Mouse (Mus musculus) ES-Bruce4 (cell line): ENCODE measurements around the gene Fam163a. TPM values are rescaled to one million over a fixed set of nuclear protein-coding genes. Genes with fewer than 3 reads are reported as not detected.
A peak's percentile ranks its signal among the peaks of the same experiment; 100 is the strongest.

ENCODE experiments used
- H3K27ac ChIP-seq: 2 replicates; pipeline ENCODE4 v1.5.1; 2012; ENCODE audit warnings: low read length, inconsistent platforms; ENCODE audit not compliant: insufficient read depth
- H3K27me3 ChIP-seq: 2 replicates; pipeline ENCODE4 v1.6.1; 2012; ENCODE audit warnings: mild to moderate bottlenecking, low read length, inconsistent platforms; ENCODE audit not compliant: control insufficient read depth, poor library complexity, insufficient read depth, severe bottlenecking
- H3K36me3 ChIP-seq: 2 replicates; pipeline ENCODE4 v1.6.1; 2012; ENCODE audit warnings: inconsistent platforms, mild to moderate bottlenecking, low read length, moderate library complexity; ENCODE audit not compliant: control insufficient read depth, poor library complexity, insufficient read depth, severe bottlenecking
- H3K4me1 ChIP-seq: one replicate; pipeline ENCODE4 v1.8.1; 2011; ENCODE audit warnings: low read length; ENCODE audit not compliant: control insufficient read depth, insufficient read depth
- H3K4me3 ChIP-seq: 2 replicates; pipeline ENCODE4 v1.5.1; 2011; ENCODE audit warnings: low read depth, mild to moderate bottlenecking, low read length
- H3K9ac ChIP-seq: 2 replicates; pipeline ENCODE4 v1.6.1; 2012; ENCODE audit warnings: low read depth, mild to moderate bottlenecking, inconsistent platforms; ENCODE audit not compliant: poor library complexity, severe bottlenecking
- H3K9me3 ChIP-seq: replicated peaks from 2 replicates; pipeline ENCODE4 v1.6.1; 2012; ENCODE audit warnings: mild to moderate bottlenecking, low read length, inconsistent platforms; ENCODE audit not compliant: control insufficient read depth, poor library complexity, insufficient read depth, severe bottlenecking
- CTCF ChIP-seq: IDR thresholded peaks from one replicate; pipeline ENCODE4 v1.8.1; 2011; ENCODE audit warnings: low read depth, low read length
- EP300 ChIP-seq: IDR thresholded peaks from 2 replicates; pipeline ENCODE4 v1.6.1; 2011; ENCODE audit warnings: low read depth, low read length; ENCODE audit not compliant: insufficient read depth
- POLR2A ChIP-seq: IDR thresholded peaks from one replicate; pipeline ENCODE4 v1.8.1; 2011; ENCODE audit warnings: low read length; ENCODE audit not compliant: insufficient read depth
- polyA plus RNA-seq: library from polyadenylated mRNA; stranded (reverse); fragments of >200 nt; gene quantifications from 2 replicates; pipeline ENCODE4 v1.2.4, GENCODE M21; 2011; ENCODE audit warnings: low read depth; ENCODE audit not compliant: missing spikeins, insufficient read depth, insufficient read length

Gene Fam163a
- polyA plus RNA-seq, 1 experiment, result 0.40 TPM

- H3K9me3 ChIP-seq, result no peaks in the 10 kb centered on the region
- H3K9ac ChIP-seq, result no peak overlapping the region
- no peak overlapping the region for H3K4me3 ChIP-seq
- no peaks in the 10 kb centered on the region for H3K27me3 ChIP-seq
- H3K27ac ChIP-seq, result no peak overlapping the region
- TF ChIP-seq EP300 (no peak), CTCF (no peak), POLR2A (no peak)
- no peaks in the 10 kb centered on the region for H3K36me3 ChIP-seq
- peaks cover 9% of the 10 kb centered on the region for H3K4me1 ChIP-seq
Measured at GRCm38 (mm10) chr1:156218573-156218972, 13.7 kb upstream of the Fam163a start.

GRCm38 (mm10) chr1:156217941-156218340 lies 13.1 kb upstream of the Fam163a start:
- H3K4me3 ChIP-seq, result no peak overlapping the region
- peaks cover 9% of the 10 kb centered on the region for H3K4me1 ChIP-seq
- peak overlapping the region; percentile 6; the same call in 1 of the 2 replicates for H3K27ac ChIP-seq
- no peaks in the 10 kb centered on the region for H3K9me3 ChIP-seq
- no peaks in the 10 kb centered on the region for H3K36me3 ChIP-seq
- TF ChIP-seq POLR2A (no peak), CTCF (no peak), EP300 (no peak)
- no peak overlapping the region for H3K9ac ChIP-seq
- no peaks in the 10 kb centered on the region for H3K27me3 ChIP-seq

GRCm38 (mm10) chr1:156217393-156217792 lies 12.6 kb upstream of the Fam163a start:
- H3K27ac ChIP-seq, result peak overlapping the region; percentile 6; the same call in 1 of the 2 replicates
- TF ChIP-seq CTCF, result no peak
- no peak for TF ChIP-seq POLR2A
- peak; percentile 59; the same call in 1 of the 2 replicates for TF ChIP-seq EP300
- H3K36me3 ChIP-seq, result no peaks in the 10 kb centered on the region
- H3K27me3 ChIP-seq, result no peaks in the 10 kb centered on the region
- peaks cover 9% of the 10 kb centered on the region for H3K4me1 ChIP-seq
- no peak overlapping the region for H3K9ac ChIP-seq
- no peaks in the 10 kb centered on the region for H3K9me3 ChIP-seq
- no peak overlapping the region for H3K4me3 ChIP-seq

- TF ChIP-seq CTCF (no peak), POLR2A (no peak), EP300 (no peak)
- no peaks in the 10 kb centered on the region for H3K27me3 ChIP-seq
- no peak overlapping the region for H3K4me3 ChIP-seq
- H3K9ac ChIP-seq, result no peak overlapping the region
- peaks cover 9% of the 10 kb centered on the region for H3K4me1 ChIP-seq
- no peaks in the 10 kb centered on the region for H3K9me3 ChIP-seq
- H3K27ac ChIP-seq, result no peak overlapping the region
- H3K36me3 ChIP-seq, result no peaks in the 10 kb centered on the region
Measured at GRCm38 (mm10) chr1:156216249-156216648, 11.4 kb upstream of the Fam163a start.

GRCm38 (mm10) chr1:156214651-156215050 lies 9.8 kb upstream of the Fam163a start:
- peaks cover 9% of the 10 kb centered on the region for H3K4me1 ChIP-seq
- H3K9ac ChIP-seq, result no peak overlapping the region
- H3K4me3 ChIP-seq, result no peak overlapping the region
- TF ChIP-seq EP300 (no peak), POLR2A (no peak)
- no peaks in the 10 kb centered on the region for H3K9me3 ChIP-seq
- H3K27me3 ChIP-seq, result no peaks in the 10 kb centered on the region
- H3K36me3 ChIP-seq, result no peaks in the 10 kb centered on the region
- no peak overlapping the region for H3K27ac ChIP-seq

- Histone ChIP-seq H3K9ac (no peak overlapping the region), H3K27me3 (no peaks in the 10 kb centered on the region), H3K4me1 (peaks cover 9% of the 10 kb centered on the region), H3K36me3 (no peaks in the 10 kb centered on the region), H3K9me3 (no peaks in the 10 kb centered on the region), H3K4me3 (no peak overlapping the region), H3K27ac (no peak overlapping the region)
- TF ChIP-seq CTCF (no peak), EP300 (no peak), POLR2A (no peak)
Measured at GRCm38 (mm10) chr1:156212923-156213322, 8.1 kb upstream of the Fam163a start.
